Mouse (Mus musculus) T-helper 1 cell (primary cell): ENCODE measurements around the gene Isl2.

Experiments
- in situ Hi-C: fragments of 300-600 bp; cut with MboI, MseI; formaldehyde crosslinking; loops from one replicate; pipeline ENCODE4 v1.15.1; 2025; ENCODE audit warnings: high pct_unique_total_duplicates

Gene Isl2

GRCm38 (mm10) chr9:55546176-55547010 is 7.9 kb downstream of the Isl2 start:
- in situ Hi-C loops, result no loop called here

- in situ Hi-C loops, result no loop called here
Observed at GRCm38 (mm10) chr9:55548871-55549270, 10.4 kb downstream of the Isl2 start.

- in situ Hi-C loops, result no loop called here
Observed at GRCm38 (mm10) chr9:55549302-55549890, 10.9 kb downstream of the Isl2 start.

GRCm38 (mm10) chr9:55554986-55555385 is 16.5 kb downstream of the Isl2 start:
- in situ Hi-C loops, result no loop called here

GRCm38 (mm10) chr9:55560960-55561359 is 22.5 kb downstream of the Isl2 start:
- in situ Hi-C loops, result no loop called here

GRCm38 (mm10) chr9:55568466-55569159 is 30.1 kb downstream of the Isl2 start:
- in situ Hi-C loops, result no loop called here

- in situ Hi-C loops, result no loop called here
Observed at GRCm38 (mm10) chr9:55571071-55571470, 32.6 kb downstream of the Isl2 start.

- in situ Hi-C loops, result no loop called here
Observed at GRCm38 (mm10) chr9:55576571-55576970, 38.1 kb downstream of the Isl2 start.

GRCm38 (mm10) chr9:55581414-55581813 is 42.9 kb downstream of the Isl2 start:
- in situ Hi-C loops, result no loop called here

GRCm38 (mm10) chr9:55586141-55586540 is 47.7 kb downstream of the Isl2 start:
- in situ Hi-C loops, result no loop called here
